8 mouse cellular contexts compared by ENCODE assay signal in the genomic region with DNA sequence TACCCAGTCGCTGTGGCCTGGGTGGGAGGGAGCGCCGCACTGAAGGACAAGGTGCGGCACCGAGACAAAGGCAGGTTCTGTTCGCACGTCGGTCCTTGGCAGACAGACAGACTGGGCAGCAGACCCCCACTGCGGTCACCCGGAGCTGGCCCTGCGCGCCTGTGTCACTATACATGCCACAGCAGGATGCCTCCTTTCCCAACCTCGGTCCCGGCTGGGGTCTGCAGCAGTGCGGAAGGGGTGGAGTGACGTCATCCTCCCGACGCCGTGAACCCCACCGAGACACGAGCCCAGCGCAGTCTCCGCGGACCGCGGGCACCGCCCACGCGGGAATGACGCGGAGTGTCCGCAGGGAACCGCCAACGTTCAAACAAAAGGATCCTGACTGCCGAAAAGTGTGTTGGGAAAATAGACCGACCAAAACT. TPM values are rescaled to one million over a fixed set of nuclear protein-coding genes. Genes with fewer than 3 reads are reported as not detected.
DNase-seq lines count a peak whose midpoint lies in the region; TF ChIP-seq lines count a peak whose summit lies in the region.
"Not testable (repeated sequence)": the region's sequence is repeated elsewhere in the genome, so short reads cannot be mapped to it uniquely, and the experiment has no call there.

No protein-coding gene starts in this region.

- DNase-seq in adrenal gland, adult (ENCODE audit: inconsistent age in 2 of 2, low spot score in 1 of 2) = peak; percentile 69 to 88
- peak; percentile 63 for DNase-seq in gastrocnemius, postnatal 14 days
- peak; percentile 47 for DNase-seq in hindlimb bud, embryonic 11.5 days (ENCODE audit: extremely low spot score, low read depth, low spot score)
- DNase-seq in left cerebral cortex, postnatal 25 days (ENCODE audit: low spot score in 2 of 2) = peak; percentile 69 to 75
- peak; percentile 59 to 60 for DNase-seq in right cerebral cortex, adult 2 months (ENCODE audit: low spot score in 2 of 2)
- peak; percentile 74 for DNase-seq in yolk sac, embryonic 10.5 days (ENCODE audit: low spot score)

- not testable (repeated sequence) for H3K9me3 ChIP-seq in megakaryocyte, embryonic 14.5 days

- H3K27ac ChIP-seq in cortical plate, adult 2 months (ENCODE audit: insufficient read depth, low read length) = 0 out of 2 replicates have a peak overlapping the region, but pooled peaks have one; percentile 17

- peak overlapping the region; percentile 75 for H3K4me3 ChIP-seq in cortical plate, adult 2 months (ENCODE audit: insufficient read depth, low read length)
- peak overlapping the region; percentile 90 for H3K4me3 ChIP-seq in megakaryocyte, embryonic 14.5 days (replicated peaks)

- TF ChIP-seq CTCF in cortical plate, adult 2 months (IDR thresholded peaks at IDR 0.05; ENCODE audit: extremely low read depth, insufficient read depth, low read length) = not testable (repeated sequence)

- not testable (repeated sequence) for TF ChIP-seq POLR2A in cortical plate, adult 2 months (IDR thresholded peaks at IDR 0.05; ENCODE audit: extremely low read depth, insufficient read depth, low read length)

- H3K27me3 ChIP-seq in megakaryocyte, embryonic 14.5 days (replicated peaks) = not testable (repeated sequence)

- intact Hi-C loops in gastrocnemius, postnatal 14 days (cut with DNase I; ENCODE audit: low total_unique reads); left cerebral cortex, postnatal 25 days (cut with DNase I): not testable (repeated sequence)

- H3K36me3 ChIP-seq in megakaryocyte, embryonic 14.5 days (replicated peaks; ENCODE audit: low read length) = not testable (repeated sequence)

- not testable (repeated sequence) for H3K4me1 ChIP-seq in cortical plate, adult 2 months (ENCODE audit: control insufficient read depth, insufficient read depth, low read length); megakaryocyte, embryonic 14.5 days

RNA-seq across cellular contexts. Expression of a gene that starts 0.6 kb away (rescaled TPM):
- polyA plus RNA-seq in cortical plate, adult 2 months (2012; rRNA removed) = 15.8 and 20.6 TPM in 2 replicates
- 10 to 100 TPM; 56.5 to 62.7 TPM for total RNA-seq in gastrocnemius, postnatal 14 days (2021)
- 10 to 100 TPM; 37.0 to 42.8 TPM for total RNA-seq in left cerebral cortex, postnatal 25 days (2021)
- 0.47 and 10.5 TPM in 2 replicates for polyA plus RNA-seq in megakaryocyte, embryonic 14.5 days (2012; ENCODE audit: insufficient read depth, low replicate concordance)

RNA-seq across cellular contexts. Expression of a gene that starts 3.8 kb away (rescaled TPM):
- 0.13 and 0.15 TPM in 2 replicates for polyA plus RNA-seq in cortical plate, adult 2 months (2012; rRNA removed)
- total RNA-seq in gastrocnemius, postnatal 14 days (2021) = under 1 TPM; 0.33 to 0.39 TPM
- total RNA-seq in left cerebral cortex, postnatal 25 days (2021) = under 1 TPM in 1 of 2 experiments, not detected in 1; 0.85 TPM
- 0.37 TPM in 1 of 2 replicates, not detected in the other for polyA plus RNA-seq in megakaryocyte, embryonic 14.5 days (2012; ENCODE audit: insufficient read depth, low replicate concordance)

RNA-seq across cellular contexts. Expression of a gene that starts 53.6 kb away (rescaled TPM):
- 10.6 and 10.7 TPM in 2 replicates for polyA plus RNA-seq in cortical plate, adult 2 months (2012; rRNA removed)
- total RNA-seq in gastrocnemius, postnatal 14 days (2021) = 1 to 10 TPM; 1.9 to 3.1 TPM
- total RNA-seq in left cerebral cortex, postnatal 25 days (2021) = 10 to 100 TPM; 20.5 TPM
- 0.79 TPM in 1 of 2 replicates, not detected in the other for polyA plus RNA-seq in megakaryocyte, embryonic 14.5 days (2012; ENCODE audit: insufficient read depth, low replicate concordance)

Comparison
In these comparisons a context has a peak if more than half of its experiments do, and no peak if none do; other contexts are left out.
1. Peak in every context shown above with its lines: DNase-seq, H3K4me3 ChIP-seq and H3K27ac ChIP-seq.
2. RNA of a gene that starts 53.6 kb away (total RNA-seq): 20.5 TPM in left cerebral cortex, postnatal 25 days; 1.9 to 3.1 TPM in gastrocnemius, postnatal 14 days; every median in the first group is over 4 times any median in the second.